Mouse (Mus musculus) c-Kit-positive CD71-negative TER-119-negative erythroid progenitor cells, embryonic 14.5 days (primary cell): ENCODE data around the gene Lhx2.

Experiments used
- DNase-seq: peaks from one replicate; pipeline ENCODE4 v3.0.0-alpha.2; 2013; ENCODE audit warnings: low read depth

Lhx2 gene

DNA sequence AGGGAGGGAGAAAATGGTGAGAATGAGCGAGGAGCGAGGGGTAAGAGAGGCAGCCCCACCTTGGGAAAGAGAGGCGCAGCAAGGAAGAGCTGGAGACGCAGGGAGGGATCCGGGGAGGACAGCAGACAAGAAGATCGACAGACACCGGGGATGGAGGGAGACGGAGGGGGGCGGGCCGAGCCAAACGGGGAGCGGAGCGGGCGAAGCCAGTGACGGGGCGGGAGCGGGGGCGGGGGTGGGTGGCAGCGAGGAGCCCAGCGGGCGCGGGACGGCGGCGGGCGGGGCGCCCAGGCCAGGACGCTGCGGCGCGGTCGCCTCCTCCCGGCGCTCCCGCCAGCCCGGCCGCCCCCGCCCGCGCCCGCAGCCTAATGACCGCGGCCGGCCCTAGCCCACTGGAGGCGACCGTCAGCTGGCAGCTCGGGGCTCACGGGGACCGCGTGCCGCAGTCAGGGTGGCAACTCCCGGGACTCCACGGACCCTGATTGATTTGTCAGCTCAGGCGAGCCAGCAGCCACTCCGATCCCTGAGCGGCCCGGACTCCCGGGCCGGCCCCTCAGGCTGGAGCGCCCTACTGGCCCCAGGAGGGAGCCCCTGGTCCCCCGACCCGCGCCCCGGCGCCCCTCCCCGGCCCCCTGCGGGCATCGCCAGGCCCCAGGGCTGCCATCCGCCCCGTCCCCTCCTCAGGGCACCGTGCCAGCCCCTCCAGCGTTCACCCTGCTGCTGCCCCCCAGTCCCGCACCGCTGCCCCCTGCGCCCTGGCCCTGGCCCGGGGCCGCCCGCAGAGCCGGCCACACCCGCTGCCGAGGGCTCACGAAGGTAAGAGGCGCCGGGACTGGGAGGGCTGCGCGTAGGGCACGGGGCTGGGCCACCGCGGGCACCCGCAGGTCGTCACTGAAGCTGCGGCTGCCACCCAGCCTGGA lies at the start of gene Lhx2:
Gene Lhx2, plus strand, starts transcription at position 292 of the 920 bp plus-strand sequence.
- DNase-seq, result no peak

DNA sequence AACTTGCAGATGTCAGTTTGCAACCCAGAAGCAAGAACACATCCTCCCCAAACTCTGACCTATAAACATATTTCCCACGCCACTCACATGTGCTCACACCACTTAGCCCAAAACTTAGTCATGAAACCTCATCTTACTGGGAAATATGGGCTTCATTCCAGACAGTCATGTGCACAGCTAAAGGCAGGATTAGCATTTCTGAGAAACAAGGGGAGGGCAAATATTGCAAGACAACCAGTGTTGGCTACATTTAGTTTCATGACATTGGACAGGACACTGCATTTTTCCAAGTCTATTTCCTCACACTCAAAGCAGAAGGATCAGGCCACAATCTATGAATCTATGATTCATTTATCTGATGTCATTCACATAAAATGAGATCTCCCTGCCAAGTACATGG lies 47.6 kb upstream of the Lhx2 start:
- DNase-seq, result no peak

DNA sequence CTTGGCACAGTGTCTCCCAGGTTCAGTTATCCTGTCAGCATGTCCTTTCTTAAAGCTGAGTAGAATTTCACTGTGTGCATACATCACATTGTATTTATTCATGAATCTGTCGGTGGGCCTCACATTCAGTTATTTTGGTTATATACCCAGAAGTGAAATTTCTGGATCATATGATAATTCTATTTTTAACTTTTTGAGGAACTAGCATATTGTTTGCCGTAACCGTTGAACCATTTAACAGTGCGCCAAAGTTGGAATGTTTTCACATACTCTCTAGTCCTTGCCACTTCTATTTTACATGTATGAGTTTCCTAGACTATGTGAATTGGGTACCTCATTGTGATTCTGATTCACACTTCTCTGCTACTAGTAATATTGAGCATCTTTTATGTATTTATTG lies 43.1 kb upstream of the Lhx2 start:
- DNase-seq, result no peak

DNA sequence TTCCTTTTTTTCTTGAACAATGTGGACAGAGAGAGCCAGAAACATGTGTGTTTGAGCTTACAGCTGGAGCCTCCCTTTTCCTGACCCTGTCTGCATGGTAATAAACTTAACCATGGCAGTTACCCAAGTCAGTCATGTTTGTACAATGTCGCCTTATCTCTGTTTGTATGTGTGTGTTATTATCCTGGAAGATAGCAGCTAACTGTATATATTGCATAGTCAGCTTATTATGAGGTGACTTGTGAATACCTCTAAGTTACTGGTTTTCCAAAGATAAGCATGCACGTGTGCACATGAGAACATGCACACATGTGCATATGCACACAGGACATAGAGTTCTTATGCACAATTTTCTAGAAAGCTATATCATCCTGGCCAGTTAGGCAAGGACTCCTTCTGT lies 38.1 kb upstream of the Lhx2 start:
- DNase-seq, result no peak

DNA sequence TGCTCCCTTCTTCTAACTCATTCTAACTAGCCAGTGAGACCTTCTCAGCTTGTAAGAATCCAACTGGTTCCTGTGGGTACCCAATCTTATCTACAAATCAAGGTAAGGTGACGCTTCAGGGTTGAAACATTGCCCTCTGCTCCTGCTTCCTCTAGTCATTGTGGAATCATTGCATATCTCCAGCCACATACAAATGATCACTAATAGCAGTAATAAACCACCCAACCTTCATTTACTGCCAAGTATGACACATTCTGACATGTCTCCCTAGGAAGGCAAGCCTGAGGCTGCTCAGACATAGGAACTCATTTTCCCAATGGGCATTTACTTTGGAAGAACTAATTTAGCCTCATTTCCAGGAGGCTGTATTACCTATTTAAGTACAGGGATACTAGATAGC lies 33.9 kb upstream of the Lhx2 start:
- no peak for DNase-seq

DNA sequence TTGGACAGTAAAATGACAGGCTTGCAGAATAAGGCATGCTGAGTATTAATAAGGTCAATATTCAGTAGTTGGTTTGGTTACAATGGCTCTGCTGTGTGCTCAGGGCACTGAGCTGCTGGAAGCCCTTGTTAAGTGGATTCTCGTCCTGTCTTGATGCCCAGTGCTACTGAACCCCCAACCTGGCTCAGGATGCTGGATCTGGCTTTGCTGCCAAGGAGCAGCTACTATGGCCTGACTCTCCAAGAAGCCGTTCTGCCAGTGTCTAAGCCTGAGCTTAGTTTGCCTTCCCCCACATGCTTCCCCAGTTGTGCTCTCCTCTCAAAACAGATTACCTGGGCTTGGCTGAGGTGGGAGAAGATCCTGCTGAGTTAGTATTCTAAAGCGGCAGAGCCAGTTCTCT lies 26.2 kb upstream of the Lhx2 start:
- DNase-seq, result no peak

DNA sequence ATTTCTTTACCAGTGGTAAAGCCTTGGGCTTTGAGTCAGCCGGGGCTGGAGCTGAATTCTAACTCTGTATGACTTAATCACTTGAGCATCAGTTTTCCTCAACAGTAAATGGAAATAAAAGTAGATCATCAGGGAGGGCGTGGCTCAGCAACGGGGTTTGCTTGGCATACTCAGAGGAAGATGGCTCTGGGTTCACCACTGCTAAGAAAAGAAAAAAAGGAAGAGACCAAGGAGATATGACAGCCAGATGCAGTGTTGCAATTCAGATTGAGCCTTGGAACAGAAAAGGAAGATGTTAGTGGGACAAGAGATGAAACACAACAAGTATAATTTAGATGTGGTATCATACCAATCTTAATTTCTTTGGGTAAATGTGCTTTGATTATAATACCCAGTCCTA lies 25.7 kb upstream of the Lhx2 start:
- DNase-seq, result no peak

DNA sequence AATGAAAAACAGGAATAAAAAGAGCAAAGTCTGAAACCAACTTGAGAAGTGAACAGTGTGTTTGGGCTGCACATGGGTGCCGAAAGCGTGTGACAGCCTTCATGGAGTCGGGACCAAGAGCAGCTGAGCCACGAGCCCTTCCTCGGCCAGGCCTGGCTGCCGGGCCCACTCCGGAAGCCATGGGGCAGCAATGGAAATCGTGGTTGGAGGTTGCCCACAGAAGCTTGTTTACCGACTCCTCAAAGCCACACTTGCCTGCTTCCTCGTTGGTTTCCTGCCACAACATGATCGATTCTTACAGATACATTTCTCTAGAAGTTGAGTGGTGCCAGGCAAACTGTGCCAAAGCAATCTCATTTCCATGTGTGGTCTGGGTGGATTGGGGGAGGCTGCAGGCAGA lies 20.0 kb upstream of the Lhx2 start:
- DNase-seq, result no peak

DNA sequence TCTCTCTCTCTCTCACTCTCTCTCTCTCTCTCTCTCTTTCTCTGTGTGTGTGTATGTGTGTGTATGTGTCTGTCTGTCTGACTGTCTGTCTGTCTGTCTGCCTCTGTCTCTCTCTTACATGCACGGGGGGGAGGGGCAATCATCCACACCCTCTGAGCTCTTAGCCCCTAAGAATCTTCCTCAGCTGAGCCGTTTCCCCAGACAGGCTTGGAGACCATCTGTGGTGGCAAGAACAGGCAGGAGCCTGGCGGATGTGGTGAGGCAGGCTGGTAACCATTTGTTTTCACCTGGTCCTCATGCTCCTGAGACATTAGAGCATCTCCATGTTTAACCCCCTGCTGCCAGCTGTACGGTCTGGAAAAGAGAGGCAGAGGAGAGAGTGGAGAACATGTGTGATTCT lies 18.2 kb upstream of the Lhx2 start:
- no peak for DNase-seq

DNA sequence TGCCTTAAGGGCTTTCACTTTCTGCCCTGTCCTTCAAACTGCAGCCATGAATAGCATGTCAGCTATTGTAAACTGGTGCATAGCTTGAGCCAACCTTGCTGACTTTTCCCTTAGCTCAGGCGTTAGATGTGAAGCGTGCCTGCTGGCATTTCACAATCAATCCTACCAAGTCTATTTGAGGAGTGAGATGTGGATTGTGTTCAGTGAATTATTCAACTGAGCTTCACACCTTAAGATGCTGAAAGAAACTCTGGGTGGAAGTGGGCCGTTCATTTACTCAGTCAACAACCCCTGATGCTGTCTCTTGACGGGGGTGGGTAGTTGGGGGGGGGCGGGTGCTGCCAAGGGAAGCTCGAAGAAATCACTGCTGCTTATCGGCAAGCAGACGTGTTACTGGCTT lies 15.7 kb upstream of the Lhx2 start:
- DNase-seq, result no peak

DNA sequence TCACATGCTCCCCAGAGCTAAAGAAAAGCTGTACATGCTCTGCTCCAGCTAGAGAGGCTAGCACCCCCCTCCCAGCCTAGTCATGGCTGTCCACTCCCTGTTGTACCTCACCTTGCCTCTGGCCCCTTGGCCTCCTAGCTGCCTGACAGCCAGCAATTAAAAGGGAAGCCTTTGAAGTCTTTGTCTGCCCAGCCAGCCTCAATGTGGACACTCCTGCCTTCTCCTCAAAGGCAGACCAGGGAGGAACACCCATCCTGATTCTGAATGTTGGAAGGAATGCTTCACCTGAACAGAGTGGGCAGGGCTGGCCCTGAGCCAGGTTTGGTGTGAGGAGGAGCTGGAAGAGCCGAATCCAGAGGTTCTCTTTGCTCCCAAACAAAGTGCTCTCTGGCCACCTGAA lies 12.4 kb upstream of the Lhx2 start:
- no peak for DNase-seq

DNA sequence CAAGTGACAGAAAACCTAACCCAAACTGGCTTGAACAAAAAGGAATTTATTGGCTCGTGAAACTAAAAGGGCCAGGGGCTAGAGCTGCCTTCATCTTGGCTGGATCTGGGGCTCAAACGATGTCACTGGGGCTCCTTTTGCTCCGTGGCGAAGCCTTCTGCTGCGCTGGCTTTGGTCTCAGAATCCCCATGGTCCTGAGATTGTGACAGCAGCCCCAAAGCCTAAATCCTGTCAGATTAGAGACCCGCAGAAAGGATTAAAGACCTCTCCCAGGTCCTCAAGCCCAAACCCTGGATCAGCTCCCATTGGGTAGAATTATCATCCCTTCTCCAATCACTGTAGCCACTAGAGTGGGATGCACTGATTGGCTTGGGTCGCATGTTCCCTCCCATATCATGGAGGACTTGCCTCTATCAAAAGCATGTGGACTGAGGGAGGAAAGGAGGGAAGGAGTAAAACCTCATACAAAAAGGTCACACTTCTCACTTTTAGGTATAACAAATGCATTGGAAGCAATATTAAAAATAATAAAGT lies 5.4 kb upstream of the Lhx2 start:
- DNase-seq, result no peak

DNA sequence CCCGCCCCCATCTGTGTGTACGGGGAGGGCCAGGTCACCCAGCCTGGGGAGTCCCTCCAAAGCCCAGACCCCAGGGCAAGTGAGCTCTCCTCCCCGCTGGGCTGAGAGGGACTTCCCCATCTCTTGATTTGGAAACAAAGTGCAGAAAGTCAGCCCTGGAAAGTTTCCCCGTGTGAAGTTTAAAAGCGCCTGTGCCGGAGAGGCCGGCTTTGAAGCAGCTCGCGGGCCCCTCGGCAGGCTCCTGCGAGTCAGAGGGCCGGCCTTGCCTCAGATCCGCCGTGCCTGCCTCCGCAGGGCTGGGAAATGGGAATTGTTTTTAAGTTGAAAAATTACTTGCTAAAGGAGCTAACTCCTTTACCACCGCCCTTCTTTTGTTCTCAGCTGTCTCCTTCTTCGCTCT lies 2.5 kb upstream of the Lhx2 start:
- DNase-seq, result no peak

DNA sequence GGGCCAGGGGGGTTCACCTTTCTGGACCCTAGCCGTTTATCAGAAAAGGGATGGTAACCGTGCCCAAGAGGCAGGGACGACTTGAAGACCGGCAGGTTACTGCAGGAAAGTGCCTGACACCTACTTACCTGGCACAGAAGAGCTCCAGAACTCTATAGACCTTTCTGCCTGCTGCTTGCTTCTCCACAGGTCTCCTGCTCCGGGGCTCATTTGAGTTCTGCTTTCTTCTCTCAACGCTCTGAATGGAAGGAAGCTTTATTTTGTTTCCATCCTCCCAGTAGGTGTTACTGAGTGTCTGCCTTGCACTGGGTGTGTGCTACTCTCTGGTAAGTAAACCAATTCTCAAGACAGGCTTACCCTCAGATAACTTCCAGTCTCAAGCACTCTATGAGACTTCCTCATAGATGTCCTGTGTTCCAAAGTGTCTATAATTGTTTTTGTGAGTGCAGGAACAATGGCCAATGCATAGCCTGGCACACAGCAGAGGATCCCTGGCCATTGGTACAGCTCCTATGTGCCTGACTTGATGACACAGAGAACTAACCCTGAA lies 1.9 kb upstream of the Lhx2 start:
- no peak for DNase-seq

DNA sequence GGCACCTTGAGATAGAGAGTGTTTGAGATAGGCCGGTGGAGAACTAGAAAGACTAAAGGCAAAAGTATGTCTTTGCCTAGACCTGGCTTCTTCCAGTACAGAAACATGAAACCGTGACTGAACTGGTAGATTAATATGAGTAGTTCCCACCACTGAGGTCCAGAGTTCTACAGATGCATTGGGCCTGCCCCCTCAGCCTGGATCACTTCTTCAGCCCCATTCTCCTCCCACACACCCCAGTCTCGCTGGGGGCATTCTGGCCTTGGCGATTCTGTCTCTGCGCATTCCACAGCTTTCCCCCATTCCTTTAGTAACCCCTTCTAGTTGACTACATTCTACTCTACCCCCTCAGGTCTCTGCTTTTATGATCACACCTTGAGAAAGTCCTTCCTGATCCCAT lies 1.4 kb upstream of the Lhx2 start:
- no peak for DNase-seq

DNA sequence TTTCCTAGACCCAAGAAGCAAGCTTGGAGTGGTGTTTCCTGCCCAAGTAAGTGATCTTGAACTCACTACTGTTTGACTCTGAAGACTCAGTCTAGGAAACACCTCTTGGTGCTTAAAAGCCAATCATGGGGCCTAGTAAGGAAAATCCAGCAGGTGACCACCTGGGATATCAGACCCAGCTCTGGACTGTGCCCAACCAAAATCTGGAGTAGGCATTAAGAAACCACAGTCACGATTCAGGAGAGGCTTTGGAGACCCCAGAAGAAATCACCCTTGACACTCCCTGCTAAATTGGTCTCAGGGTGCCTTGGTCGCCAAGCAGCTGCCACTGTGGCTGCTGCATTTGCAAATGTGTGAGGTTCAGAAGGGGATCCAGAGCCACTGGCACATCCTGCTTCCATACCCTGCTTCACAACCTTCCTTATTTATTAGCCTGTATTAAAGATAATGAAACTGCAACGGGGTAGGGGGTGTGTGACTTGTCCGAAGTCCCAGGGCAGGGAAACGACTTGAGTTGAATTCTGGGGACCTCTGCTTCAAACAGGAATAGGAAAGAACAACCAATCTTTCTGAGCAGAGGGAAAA lies 641 bp upstream of the Lhx2 start:
- no peak for DNase-seq

DNA sequence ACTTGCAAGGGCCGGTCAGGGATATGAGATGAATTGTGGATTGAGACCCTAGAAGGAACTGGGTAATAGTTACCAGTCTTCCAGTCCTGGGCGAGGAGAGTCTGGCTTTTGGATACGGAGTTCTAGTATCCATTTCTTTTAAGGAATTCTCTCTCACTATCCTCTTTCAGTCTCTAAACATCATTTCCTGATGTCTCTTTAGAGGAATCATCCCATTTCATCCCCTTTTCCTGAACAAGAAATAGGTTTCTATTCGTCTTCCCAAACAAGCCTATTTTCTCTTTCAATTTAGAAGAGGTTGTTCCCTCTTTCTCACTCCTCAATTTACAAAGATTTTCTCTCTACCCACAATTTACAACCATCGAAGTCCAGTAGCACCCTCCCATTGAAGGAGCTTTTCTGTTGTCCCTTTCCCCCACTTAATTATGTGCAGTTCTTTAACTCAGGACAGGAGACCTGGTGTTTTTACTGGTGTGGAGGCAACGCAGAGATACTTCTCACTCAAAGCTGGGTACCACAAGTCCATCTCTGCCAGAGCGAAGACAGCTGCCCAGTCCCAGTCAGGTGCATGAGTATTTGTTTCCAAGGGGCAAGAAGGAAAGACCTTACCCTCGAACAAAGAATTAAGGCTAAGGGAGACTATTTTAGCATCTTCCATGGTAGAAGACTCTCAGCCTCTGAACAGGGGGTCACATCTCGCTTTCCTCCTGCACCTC lies 987 bp downstream of the Lhx2 start:
- DNase-seq, result no peak

DNA sequence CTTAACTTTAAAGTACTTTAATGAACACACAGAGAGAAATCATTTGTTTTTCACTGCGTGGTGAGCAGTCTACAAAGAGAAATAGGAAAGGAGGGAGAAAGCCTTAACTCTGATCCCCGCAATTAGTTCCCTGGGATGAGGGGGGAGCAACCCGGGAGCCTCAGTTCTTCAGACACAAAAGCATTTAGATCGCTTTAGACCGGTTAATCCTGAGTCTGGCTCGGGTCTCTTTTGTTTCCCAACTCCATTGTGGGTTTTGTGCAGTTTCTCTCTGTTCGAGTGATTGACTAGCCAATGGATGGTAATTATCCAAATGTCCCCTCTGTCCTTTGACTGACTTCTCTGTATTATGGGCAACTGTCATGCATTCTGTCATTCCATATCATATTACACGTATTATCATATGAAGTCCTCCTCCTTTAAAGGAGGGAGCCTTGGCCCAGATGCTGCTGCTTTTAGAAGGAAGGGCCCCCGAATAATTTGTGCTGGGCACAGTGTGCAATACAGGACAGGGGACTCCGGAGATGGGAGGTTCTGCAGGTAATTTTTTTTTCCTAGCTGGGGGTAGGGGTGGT lies 1.6 kb downstream of the Lhx2 start:
- DNase-seq, result no peak

DNA sequence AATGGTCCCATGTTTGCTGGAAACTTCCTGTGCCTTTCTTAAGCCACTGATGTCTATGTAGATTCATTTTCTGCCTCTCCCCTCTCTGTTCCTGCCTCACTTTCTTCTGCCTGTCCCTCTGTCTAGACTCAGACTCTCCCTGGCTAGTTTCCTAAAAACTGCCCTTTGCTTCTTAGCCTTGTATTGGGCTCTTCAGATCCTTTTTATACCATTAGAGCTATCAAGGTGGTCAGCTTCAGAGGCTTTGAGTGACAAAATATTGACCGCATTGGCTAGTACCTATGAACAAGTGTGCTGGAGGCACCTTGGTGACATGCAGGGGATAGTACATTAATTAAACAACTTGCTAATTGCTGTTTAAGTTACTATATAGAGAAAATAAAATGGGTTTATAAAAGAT lies 4.5 kb downstream of the Lhx2 start:
- no peak for DNase-seq

DNA sequence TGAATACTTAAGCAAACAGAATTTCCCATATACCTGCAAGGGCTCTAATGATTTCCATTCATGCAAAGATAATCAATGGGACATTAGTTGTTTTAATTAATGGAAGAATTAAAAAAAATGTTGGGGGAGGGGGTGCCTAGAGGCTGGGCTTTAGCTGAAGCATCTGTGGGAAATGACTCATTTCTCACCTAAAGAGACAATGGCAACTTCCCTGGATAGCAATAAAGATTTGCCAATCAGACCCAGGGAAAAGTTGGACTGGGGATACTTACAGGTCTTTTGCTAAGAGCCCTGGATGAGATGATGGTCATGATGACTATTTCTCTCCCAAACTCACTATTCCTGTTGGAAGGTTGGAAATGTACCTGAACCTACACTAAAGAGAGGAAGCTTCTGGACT lies 5.6 kb downstream of the Lhx2 start:
- DNase-seq, result no peak

DNA sequence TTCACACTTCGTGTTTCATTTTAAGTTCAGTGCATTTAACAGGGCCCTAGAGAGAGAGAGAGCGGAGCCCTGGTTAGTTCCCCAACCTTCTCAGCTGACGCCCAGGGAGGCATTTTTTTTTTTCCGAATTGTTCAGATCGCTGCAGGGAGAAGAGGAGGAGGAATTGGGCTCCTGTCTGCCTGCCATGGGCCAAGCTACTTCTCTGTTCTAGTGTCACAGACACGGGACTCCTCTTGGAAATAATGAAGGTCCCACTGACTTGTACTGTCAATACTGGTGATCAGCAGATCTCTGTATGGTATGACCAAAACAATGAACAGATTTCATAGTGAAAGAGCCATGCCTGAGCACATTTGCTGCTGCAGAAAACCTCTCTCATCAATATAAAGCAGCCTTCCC lies 7.3 kb downstream of the Lhx2 start:
- no peak for DNase-seq
